Mouse (Mus musculus) liver, embryonic 14.5 days (tissue): ENCODE results near the gene Axdnd1. TPM values are rescaled to one million over a fixed set of nuclear protein-coding genes. Genes with fewer than 3 reads are reported as not detected.

Experiments
- ATAC-seq: fragments of 200-750 bp; cut with Nextera tagmentation; 2 replicates; pipeline ENCODE4 v1.8.0; 2017; ENCODE audit warnings: moderate number of reproducible peaks, mild to moderate bottlenecking, moderate library complexity; ENCODE audit not compliant: insufficient read depth
- DNase-seq, 3 experiments: peaks; one replicate each; pipeline ENCODE4 v3.0.0-alpha.2; 2012 to 2013; ENCODE audit warnings: low read depth in 3 of 3, low spot score in 3 of 3
- H3K27ac ChIP-seq: fragments of 300-500 bp; sonication (generic); 2 replicates; pipeline ENCODE4 v1.5.1; 2014; ENCODE audit warnings: moderate library complexity, mild to moderate bottlenecking, control low read depth, inconsistent platforms
- H3K27me3 ChIP-seq: fragments of 300-500 bp; sonication (generic); 2 replicates; pipeline ENCODE4 v1.6.1; 2014; ENCODE audit warnings: mild to moderate bottlenecking, low read length, moderate library complexity; ENCODE audit not compliant: control insufficient read depth, insufficient read depth
- H3K36me3 ChIP-seq: fragments of 300-500 bp; sonication (generic); replicated peaks from 2 replicates; pipeline ENCODE4 v1.6.1; 2014; ENCODE audit warnings: low read depth; ENCODE audit not compliant: control insufficient read depth, insufficient read depth
- H3K4me1 ChIP-seq, 2 experiments: fragments of 200-500 bp in 1 of 2; fragments of 300-500 bp in 1 of 2; sonication (generic) in 1 of 2; replicated peaks; 2 replicates each; pipeline ENCODE4 v1.6.1; 2012 to 2014; ENCODE audit warnings: antibody characterized with exemption in 1 of 2, inconsistent platforms in 1 of 2, low read length in 1 of 2; ENCODE audit not compliant: control insufficient read depth in 2 of 2, insufficient read depth in 2 of 2
- H3K4me2 ChIP-seq: fragments of 300-500 bp; sonication (generic); 2 replicates; pipeline ENCODE4 v1.6.1; 2014; ENCODE audit warnings: low read depth, mild to moderate bottlenecking, control low read depth, moderate library complexity
- H3K4me3 ChIP-seq, 2 experiments: fragments of 200-500 bp in 1 of 2; fragments of 300-500 bp in 1 of 2; sonication (generic) in 1 of 2; 2 replicates each; pipeline ENCODE4 v1.5.1; 2012 to 2014; ENCODE audit warnings: low read depth in 2 of 2, low read length in 2 of 2, mild to moderate bottlenecking in 2 of 2, control low read depth in 1 of 2, inconsistent platforms in 1 of 2, moderate library complexity in 1 of 2; ENCODE audit not compliant: insufficient read depth in 1 of 2
- H3K9ac ChIP-seq: fragments of 300-500 bp; sonication (generic); replicated peaks from 2 replicates; pipeline ENCODE4 v1.6.1; 2014; ENCODE audit warnings: mild to moderate bottlenecking, control low read depth, moderate library complexity
- H3K9me3 ChIP-seq: fragments of 300-500 bp; sonication (generic); 2 replicates; pipeline ENCODE4 v1.6.1; 2016; ENCODE audit warnings: low read length, mixed read lengths; ENCODE audit not compliant: control insufficient read depth
- CTCF ChIP-seq: IDR thresholded peaks from 2 replicates; pipeline ENCODE4 v1.5.1; 2016; ENCODE audit warnings: antibody characterized with exemption, low read depth, control low read depth
- EP300 ChIP-seq: IDR thresholded peaks from 2 replicates; pipeline ENCODE4 v1.6.1; 2016; ENCODE audit warnings: antibody characterized with exemption, low read depth
- WGBS: fragments of 180-500 bp; shearing (Covaris S2); extraction: QIAGEN DNeasy Blood & Tissue Kit; methylation state at CpG from one replicate; pipeline ENCODE4 v1.1.7; 2014; ENCODE audit not compliant: insufficient replicate concordance; 5-methylcytosine and 5-hydroxymethylcytosine counted together
- polyA plus RNA-seq, 2 experiments: library from polyadenylated mRNA; depleted of rRNA in 1 of 2; stranded (reverse) in 1 of 2; unstranded in 1 of 2; fragments of >200 nt; fragmentation: Nextera tagmentation in 1 of 2; extraction: Ambion mirVana in 1 of 2; gene quantifications; 2 replicates each; pipeline versions ENCODE4 v1.2.1 to v1.2.3; 2012 to 2014

The Axdnd1 gene
- polyA plus RNA-seq, 2 experiments: 0.06 to 0.09 TPM

DNA sequence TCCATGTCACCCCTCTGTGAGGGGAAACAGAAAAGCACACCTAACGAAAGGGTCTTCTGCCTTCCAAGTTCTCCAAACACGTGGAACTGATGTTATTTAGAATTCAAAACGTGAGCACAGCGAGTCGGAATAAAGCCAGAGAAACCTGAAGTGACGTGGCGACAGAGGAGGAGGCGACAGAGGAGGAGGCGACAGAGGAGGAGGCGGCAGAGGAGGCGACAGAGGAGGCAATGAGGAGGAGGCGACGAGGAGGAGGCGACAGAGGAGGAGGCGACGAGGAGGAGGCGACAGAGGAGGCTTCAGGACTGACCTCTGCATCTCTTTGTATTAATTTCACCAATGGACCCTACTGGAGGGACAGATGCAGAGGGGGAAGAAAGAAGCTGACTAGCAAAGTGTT lies 28.7 kb upstream of the Axdnd1 start:
- Histone ChIP-seq H3K27me3 (no peaks in the 10 kb centered on the region), H3K4me3 (no peak overlapping the region), H3K9ac (no peak overlapping the region), H3K27ac (no peak overlapping the region), H3K36me3 (no peaks in the 10 kb centered on the region), H3K9me3 (no peaks in the 10 kb centered on the region), H3K4me1 (peaks cover 0 to 2% of the 10 kb centered on the region in 2 experiments; a peak in 2 of 4 replicates), H3K4me2 (no peak overlapping the region)
- 76% methylated on average over 17 of the region's 17 CpGs for WGBS
- no peak for ATAC-seq
- TF ChIP-seq EP300: no peak
- TF ChIP-seq CTCF: no peak
- DNase-seq: no peak

DNA sequence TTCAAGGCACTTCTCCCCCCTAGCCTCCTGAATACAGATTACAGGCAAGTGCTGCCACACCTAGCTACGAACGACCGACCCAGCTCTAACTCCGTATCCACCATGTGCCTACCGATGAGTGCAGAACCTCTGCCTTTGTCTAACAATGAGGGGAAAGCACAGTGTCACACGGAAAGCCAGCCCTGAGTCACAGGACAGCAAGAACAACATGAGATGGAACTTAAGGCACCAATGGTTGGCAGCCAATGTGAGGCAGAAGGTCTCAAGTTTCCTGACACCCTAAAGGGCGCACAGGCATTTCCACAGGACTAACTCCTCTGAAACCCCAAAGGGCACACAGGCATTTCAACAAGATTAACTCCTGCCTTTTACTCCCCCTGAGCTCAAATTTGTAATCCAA lies 28.1 kb upstream of the Axdnd1 start:
- 69% methylated on average over 7 of the region's 7 CpGs for WGBS

DNA sequence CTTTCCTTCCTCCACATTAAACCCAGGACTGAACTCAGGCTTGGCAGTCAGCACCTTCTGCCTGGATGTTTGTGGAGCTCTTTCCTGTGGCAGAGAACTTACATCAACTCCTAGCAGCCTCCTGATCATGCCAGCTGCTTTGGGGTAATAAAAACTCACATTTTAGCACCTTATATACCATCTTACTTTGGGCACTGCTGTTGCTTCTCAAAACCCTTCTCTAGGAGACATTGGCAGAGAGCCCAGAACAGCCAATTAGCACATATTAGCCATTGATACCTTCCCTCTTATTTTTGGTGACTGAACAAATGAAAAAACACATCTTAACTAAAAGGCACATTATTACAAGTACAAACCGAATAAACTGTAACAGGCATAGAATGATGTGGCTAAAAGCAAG lies 24.1 kb upstream of the Axdnd1 start:
- no peaks in the 10 kb centered on the region for H3K27me3 ChIP-seq
- no peak for ATAC-seq
- WGBS: 83% methylated on average over 1 of the region's 1 CpGs

More for the DNA sequence above, 28.1 kb upstream of the Axdnd1 start:
- Histone ChIP-seq H3K36me3 (no peaks in the 10 kb centered on the region), H3K4me3 (no peak overlapping the region), H3K9me3 (no peaks in the 10 kb centered on the region), H3K27ac (no peak overlapping the region), H3K9ac (no peak overlapping the region), H3K4me2 (no peak overlapping the region), H3K27me3 (no peaks in the 10 kb centered on the region), H3K4me1 (no peaks in the 10 kb centered on the region)
- ATAC-seq (no peak), DNase-seq (no peak)
- TF ChIP-seq EP300 (no peak), CTCF (no peak)

DNA sequence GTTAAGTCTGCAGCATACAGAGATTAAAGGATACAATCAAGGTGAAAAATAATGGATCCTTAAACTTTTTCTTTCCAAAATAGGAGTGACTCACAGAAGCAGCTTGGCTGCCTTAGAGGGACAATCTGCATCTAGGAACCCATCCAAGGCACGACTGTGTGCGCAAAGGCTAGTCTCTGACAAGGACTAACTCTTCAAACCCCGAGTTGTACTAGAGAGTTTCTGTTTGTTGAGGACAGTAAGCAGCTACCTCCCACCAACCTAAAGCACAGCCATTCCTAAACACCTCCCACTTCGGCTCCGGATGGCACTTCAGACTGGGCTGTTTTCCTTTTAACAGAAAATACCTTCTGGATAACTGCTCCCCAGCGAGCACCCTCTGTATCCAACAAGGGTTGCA lies 21.8 kb upstream of the Axdnd1 start:
- Histone ChIP-seq H3K27ac (no peak overlapping the region), H3K27me3 (no peaks in the 10 kb centered on the region), H3K36me3 (no peaks in the 10 kb centered on the region), H3K9me3 (no peaks in the 10 kb centered on the region), H3K4me2 (no peak overlapping the region), H3K9ac (no peak overlapping the region), H3K4me3 (no peak overlapping the region), H3K4me1 (no peaks in the 10 kb centered on the region)
- TF ChIP-seq EP300: no peak
- TF ChIP-seq CTCF: no peak
- ATAC-seq (no peak), DNase-seq (no peak)
- WGBS: 67% methylated on average over 6 of the region's 6 CpGs

More for the DNA sequence above, 24.1 kb upstream of the Axdnd1 start:
- Histone ChIP-seq H3K4me2 (no peak overlapping the region), H3K9me3 (no peaks in the 10 kb centered on the region), H3K4me1 (no peaks in the 10 kb centered on the region), H3K27ac (no peak overlapping the region), H3K9ac (no peak overlapping the region), H3K4me3 (no peak overlapping the region), H3K36me3 (no peaks in the 10 kb centered on the region)
- no peak for DNase-seq
- TF ChIP-seq CTCF (no peak), EP300 (no peak)

DNA sequence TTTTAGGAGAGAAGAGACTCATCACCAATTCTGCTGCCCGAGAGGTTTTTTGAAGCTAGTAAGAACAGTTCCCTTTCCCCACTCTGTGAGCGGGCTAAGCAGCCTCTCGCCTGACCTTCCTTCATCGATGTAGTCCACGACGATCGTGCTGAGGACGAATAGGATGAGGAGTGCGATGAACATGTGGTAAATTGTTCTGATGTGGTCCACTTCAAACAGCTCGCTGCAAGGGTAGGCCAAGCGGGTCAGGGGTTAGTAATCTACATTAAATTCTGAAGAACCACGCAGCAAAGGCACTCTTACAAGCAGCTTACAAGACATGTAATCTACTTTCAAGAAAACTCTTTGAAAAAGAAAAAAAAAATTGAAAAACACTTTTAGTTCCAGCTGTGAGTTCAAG lies 21.3 kb upstream of the Axdnd1 start:
- no peaks in the 10 kb centered on the region for H3K4me1 ChIP-seq
- DNase-seq (no peak), ATAC-seq (no peak)
- no peak for TF ChIP-seq CTCF
- TF ChIP-seq EP300: no peak
- H3K4me2 ChIP-seq: no peak overlapping the region
- H3K36me3 ChIP-seq: no peaks in the 10 kb centered on the region
- H3K27ac ChIP-seq: no peak overlapping the region
- H3K9ac ChIP-seq: no peak overlapping the region
- H3K4me3 ChIP-seq: no peak overlapping the region
- 76% methylated on average over 12 of the region's 12 CpGs for WGBS
- no peaks in the 10 kb centered on the region for H3K27me3 ChIP-seq
- no peaks in the 10 kb centered on the region for H3K9me3 ChIP-seq

DNA sequence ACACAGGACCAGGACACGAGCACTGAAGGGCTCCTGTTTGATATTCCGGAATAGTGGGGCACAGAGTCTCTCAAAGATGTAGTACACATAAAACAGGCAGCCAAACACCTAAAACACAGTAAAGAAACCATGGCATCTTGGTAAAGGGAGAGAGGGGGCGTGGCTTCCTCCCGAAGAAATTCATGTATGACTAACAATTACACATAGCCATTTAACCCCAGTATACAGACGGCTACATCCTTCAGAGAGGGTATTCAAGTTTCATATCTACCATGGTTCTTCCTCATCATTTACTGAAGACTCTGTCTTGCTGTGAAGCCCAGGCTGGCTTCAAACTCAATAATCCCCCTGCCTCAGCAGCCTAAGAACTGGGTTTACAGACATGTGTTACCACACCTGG lies 16.8 kb upstream of the Axdnd1 start:
- Histone ChIP-seq H3K4me2 (no peak overlapping the region), H3K9ac (no peak overlapping the region), H3K27me3 (no peaks in the 10 kb centered on the region), H3K4me3 (no peak overlapping the region), H3K4me1 (no peaks in the 10 kb centered on the region), H3K9me3 (no peaks in the 10 kb centered on the region), H3K27ac (no peak overlapping the region), H3K36me3 (no peaks in the 10 kb centered on the region)
- DNase-seq (no peak), ATAC-seq (no peak)
- WGBS: 70% methylated on average over 5 of the region's 5 CpGs
- no peak for TF ChIP-seq EP300
- TF ChIP-seq CTCF: no peak
